Mouse (Mus musculus): ENCODE data around the gene Bckdhb. TPM values are rescaled to one million over a fixed set of nuclear protein-coding genes. Genes with fewer than 3 reads are reported as not detected.

Bckdhb gene
- total and polyA plus RNA-seq, 3 experiments, result 13.2 to 27.6 (median 24.2) TPM

GRCm38 (mm10) chr9:83902086-83902485 lies 22.9 kb upstream of the Bckdhb start:
- H3K9me3 ChIP-seq (replicated peaks), result no peaks in the 10 kb centered on the region
- no peak for TF ChIP-seq GATA2 (IDR thresholded peaks at IDR 0.05; ENCODE audit: borderline replicate concordance, low read depth, low read length)
- TF ChIP-seq POLR2AphosphoS5 (IDR thresholded peaks at IDR 0.05; ENCODE audit: insufficient replicate concordance, low read depth, low read length), result no peak
- TF ChIP-seq CTCF (IDR thresholded peaks at IDR 0.05; ENCODE audit: low read depth, low read length), result no peak
- TF ChIP-seq TAL1 (conservative IDR thresholded peaks at IDR 0.05; ENCODE audit: low read depth, low read length), result no peak
- no peak for TF ChIP-seq GATA1 (IDR thresholded peaks at IDR 0.05; ENCODE audit: borderline replicate concordance, low read length)
- peaks cover 2% of the 10 kb centered on the region for H3K27me3 ChIP-seq (ENCODE audit: insufficient read depth, low read length)
- ATAC-seq (ENCODE audit: extremely low read depth, insufficient number of reproducible peaks, low FRiP score, poor library complexity, severe bottlenecking) (no peak), DNase-seq (ENCODE audit: low spot score) (no peak)
- H3K4me3 ChIP-seq (ENCODE audit: low read depth, low read length), result no peak overlapping the region
- H3K36me3 ChIP-seq (replicated peaks), result no peaks in the 10 kb centered on the region
- no peaks in the 10 kb centered on the region for H3K4me1 ChIP-seq (ENCODE audit: insufficient read depth, low read depth, low read length)

- no peak for TF ChIP-seq CTCF (IDR thresholded peaks at IDR 0.05; ENCODE audit: low read depth, low read length)
- no peak for TF ChIP-seq GATA1 (IDR thresholded peaks at IDR 0.05; ENCODE audit: borderline replicate concordance, low read length)
- Histone ChIP-seq H3K4me3 (ENCODE audit: low read depth, low read length) (no peak overlapping the region), H3K27me3 (ENCODE audit: insufficient read depth, low read length) (peaks cover 2% of the 10 kb centered on the region; the same call in 1 of the 2 replicates), H3K36me3 (replicated peaks) (no peaks in the 10 kb centered on the region), H3K4me1 (ENCODE audit: insufficient read depth, low read depth, low read length) (no peaks in the 10 kb centered on the region), H3K9me3 (replicated peaks) (no peaks in the 10 kb centered on the region)
- ATAC-seq (ENCODE audit: extremely low read depth, insufficient number of reproducible peaks, low FRiP score, poor library complexity, severe bottlenecking) (no peak), DNase-seq (ENCODE audit: low spot score) (no peak)
Observed at GRCm38 (mm10) chr9:83905820-83906219, 19.1 kb upstream of the Bckdhb start.

GRCm38 (mm10) chr9:83907017-83907416 lies 17.9 kb upstream of the Bckdhb start:
- no peaks in the 10 kb centered on the region for H3K9me3 ChIP-seq (replicated peaks)
- H3K27me3 ChIP-seq (ENCODE audit: insufficient read depth, low read length), result 0 out of 2 replicates have a peak, but pooled peaks cover 2% of the 10 kb centered on the region
- H3K4me1 ChIP-seq (ENCODE audit: insufficient read depth, low read depth, low read length), result no peaks in the 10 kb centered on the region
- TF ChIP-seq GATA1 (IDR thresholded peaks at IDR 0.05; ENCODE audit: borderline replicate concordance, low read length) (no peak), TAL1 (conservative IDR thresholded peaks at IDR 0.05; ENCODE audit: low read depth, low read length) (no peak), CTCF (IDR thresholded peaks at IDR 0.05; ENCODE audit: low read depth, low read length) (no peak), POLR2AphosphoS5 (IDR thresholded peaks at IDR 0.05; ENCODE audit: insufficient replicate concordance, low read depth, low read length) (no peak), GATA2 (IDR thresholded peaks at IDR 0.05; ENCODE audit: borderline replicate concordance, low read depth, low read length) (no peak)
- DNase-seq (ENCODE audit: low spot score) (no peak), ATAC-seq (ENCODE audit: extremely low read depth, insufficient number of reproducible peaks, low FRiP score, poor library complexity, severe bottlenecking) (no peak)
- no peak overlapping the region for H3K4me3 ChIP-seq (ENCODE audit: low read depth, low read length)
- H3K36me3 ChIP-seq (replicated peaks), result no peaks in the 10 kb centered on the region

- ATAC-seq (ENCODE audit: extremely low read depth, insufficient number of reproducible peaks, low FRiP score, poor library complexity, severe bottlenecking), result no peak
- no peaks in the 10 kb centered on the region for H3K36me3 ChIP-seq (replicated peaks)
Observed at GRCm38 (mm10) chr9:83909836-83910235, 15.1 kb upstream of the Bckdhb start.

GRCm38 (mm10) chr9:83910926-83911325 lies 14.0 kb upstream of the Bckdhb start:
- Histone ChIP-seq H3K4me3 (ENCODE audit: low read depth, low read length) (no peak overlapping the region), H3K4me1 (ENCODE audit: insufficient read depth, low read depth, low read length) (no peaks in the 10 kb centered on the region), H3K27me3 (ENCODE audit: insufficient read depth, low read length) (no peaks in the 10 kb centered on the region), H3K36me3 (replicated peaks) (no peaks in the 10 kb centered on the region), H3K9me3 (replicated peaks) (no peaks in the 10 kb centered on the region)
- no peak for ATAC-seq (ENCODE audit: extremely low read depth, insufficient number of reproducible peaks, low FRiP score, poor library complexity, severe bottlenecking)
- TF ChIP-seq GATA2 (IDR thresholded peaks at IDR 0.05; ENCODE audit: borderline replicate concordance, low read depth, low read length) (no peak), GATA1 (IDR thresholded peaks at IDR 0.05; ENCODE audit: borderline replicate concordance, low read length) (no peak), POLR2AphosphoS5 (IDR thresholded peaks at IDR 0.05; ENCODE audit: insufficient replicate concordance, low read depth, low read length) (no peak), TAL1 (conservative IDR thresholded peaks at IDR 0.05; ENCODE audit: low read depth, low read length) (no peak), CTCF (IDR thresholded peaks at IDR 0.05; ENCODE audit: low read depth, low read length) (no peak)
- DNase-seq (ENCODE audit: low spot score), result no peak

More at GRCm38 (mm10) chr9:83909836-83910235, 15.1 kb upstream of the Bckdhb start:
- H3K4me3 ChIP-seq (ENCODE audit: low read depth, low read length), result no peak overlapping the region
- H3K4me1 ChIP-seq (ENCODE audit: insufficient read depth, low read depth, low read length), result no peaks in the 10 kb centered on the region
- no peak for DNase-seq (ENCODE audit: low spot score)
- H3K9me3 ChIP-seq (replicated peaks), result no peaks in the 10 kb centered on the region
- H3K27me3 ChIP-seq (ENCODE audit: insufficient read depth, low read length), result no peaks in the 10 kb centered on the region
- TF ChIP-seq CTCF (IDR thresholded peaks at IDR 0.05; ENCODE audit: low read depth, low read length) (no peak), GATA2 (IDR thresholded peaks at IDR 0.05; ENCODE audit: borderline replicate concordance, low read depth, low read length) (no peak), TAL1 (conservative IDR thresholded peaks at IDR 0.05; ENCODE audit: low read depth, low read length) (no peak), POLR2AphosphoS5 (IDR thresholded peaks at IDR 0.05; ENCODE audit: insufficient replicate concordance, low read depth, low read length) (no peak), GATA1 (IDR thresholded peaks at IDR 0.05; ENCODE audit: borderline replicate concordance, low read length) (no peak)

- Histone ChIP-seq H3K4me3 (ENCODE audit: low read depth, low read length) (no peak overlapping the region), H3K9me3 (replicated peaks) (no peaks in the 10 kb centered on the region), H3K27me3 (ENCODE audit: insufficient read depth, low read length) (peaks cover 14% of the 10 kb centered on the region; the same call in 1 of the 2 replicates), H3K36me3 (replicated peaks) (no peaks in the 10 kb centered on the region), H3K4me1 (ENCODE audit: insufficient read depth, low read depth, low read length) (peaks cover 8% of the 10 kb centered on the region)
- no peak for DNase-seq (ENCODE audit: low spot score)
- no peak for TF ChIP-seq TAL1 (conservative IDR thresholded peaks at IDR 0.05; ENCODE audit: low read depth, low read length)
- TF ChIP-seq POLR2AphosphoS5 (IDR thresholded peaks at IDR 0.05; ENCODE audit: insufficient replicate concordance, low read depth, low read length), result no peak
- no peak for TF ChIP-seq CTCF (IDR thresholded peaks at IDR 0.05; ENCODE audit: low read depth, low read length)
- TF ChIP-seq GATA1 (IDR thresholded peaks at IDR 0.05; ENCODE audit: borderline replicate concordance, low read length), result no peak
- no peak for TF ChIP-seq GATA2 (IDR thresholded peaks at IDR 0.05; ENCODE audit: borderline replicate concordance, low read depth, low read length)
- ATAC-seq (ENCODE audit: extremely low read depth, insufficient number of reproducible peaks, low FRiP score, poor library complexity, severe bottlenecking), result no peak
Observed at GRCm38 (mm10) chr9:83922076-83922475, 2.9 kb upstream of the Bckdhb start.
